ENCODE assay signal across 11 mouse cellular contexts in the genomic region with DNA sequence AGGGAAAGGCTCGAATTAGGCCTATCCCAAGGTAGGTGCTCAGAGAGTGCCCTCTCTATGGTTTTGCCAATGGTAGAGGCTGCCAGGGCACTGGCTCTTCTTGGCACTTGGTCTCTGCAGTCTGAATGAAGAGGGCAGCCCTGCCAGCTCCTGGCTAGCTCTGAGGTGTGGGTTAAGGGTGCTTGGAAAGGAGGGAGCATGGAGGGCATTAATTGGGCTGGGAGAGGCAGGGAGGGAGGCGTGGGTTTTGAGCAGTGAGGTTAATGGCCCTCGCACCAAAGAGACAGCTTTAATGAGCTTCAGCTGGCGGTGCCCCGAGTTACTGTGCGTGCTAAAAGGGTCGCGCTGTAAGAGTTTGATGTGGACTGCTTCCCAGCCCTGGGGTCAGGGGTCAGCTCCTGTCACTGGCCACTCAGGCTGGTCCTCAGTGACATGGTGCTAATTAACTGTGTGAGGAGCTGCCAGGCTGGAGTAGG. TPM values are rescaled to one million over a fixed set of nuclear protein-coding genes. Genes with fewer than 3 reads are reported as not detected.
A peak's percentile ranks its signal among the peaks of the same experiment; 100 is the strongest.
DNase-seq lines count a peak whose midpoint lies in the region; ATAC-seq and TF ChIP-seq lines count a peak whose summit lies in the region.
"Had no signal": no experiment of that assay in that cellular context is flagged by ENCODE, and none has a peak within 500 bp of the region (broad histone marks: within the 10 kb centered on the region; RNA-seq: fewer than 3 reads in every experiment).

No protein-coding gene starts in this region.

- no peak overlapping the region for H3K4me3 ChIP-seq in neural tube, embryonic 15.5 days (replicated peaks)
- no peak overlapping the region for H3K4me3 ChIP-seq in midbrain, postnatal 0 days (ENCODE audit: low read depth, low read length)
- H3K4me3 ChIP-seq: embryonic facial prominence, embryonic 15.5 days; limb, embryonic 13.5 days; megakaryocyte, embryonic 14.5 days had no signal

- peaks cover 2% of the 10 kb centered on the region; the same call in 1 of the 2 replicates for H3K36me3 ChIP-seq in neural tube, embryonic 15.5 days
- peaks cover 4% of the 10 kb centered on the region for H3K36me3 ChIP-seq in midbrain, postnatal 0 days (ENCODE audit: insufficient read depth, low read length)

- ATAC-seq in neural tube, embryonic 15.5 days (ENCODE audit: low FRiP score) = peak; percentile 26; the same call in 1 of the 2 replicates
- ATAC-seq in midbrain, postnatal 0 days (ENCODE audit: low FRiP score) = no peak
- ATAC-seq in activated CD4-positive, CD25-positive, alpha-beta regulatory T cell, adult 4 months = no peak

- H3K27ac ChIP-seq in neural tube, embryonic 15.5 days (replicated peaks) = no peak overlapping the region
- no peak overlapping the region for H3K27ac ChIP-seq in midbrain, postnatal 0 days (ENCODE audit: low read depth, low read length)
- H3K27ac ChIP-seq: embryonic facial prominence, embryonic 15.5 days; limb, embryonic 13.5 days had no signal

- H3K27me3 ChIP-seq in neural tube, embryonic 15.5 days (replicated peaks) = no peaks in the 10 kb centered on the region
- no peaks in the 10 kb centered on the region for H3K27me3 ChIP-seq in midbrain, postnatal 0 days (ENCODE audit: insufficient read depth, low read length)
- H3K27me3 ChIP-seq: embryonic facial prominence, embryonic 15.5 days; limb, embryonic 13.5 days; megakaryocyte, embryonic 14.5 days had no signal

- no peak overlapping the region for H3K9ac ChIP-seq in neural tube, embryonic 15.5 days (replicated peaks)
- H3K9ac ChIP-seq in midbrain, postnatal 0 days (replicated peaks; ENCODE audit: low read length, poor library complexity, severe bottlenecking) = no peak overlapping the region
- H3K9ac ChIP-seq: embryonic facial prominence, embryonic 15.5 days; limb, embryonic 13.5 days had no signal

- 27% methylated on average over 8 of the region's 8 CpGs for WGBS in neural tube, embryonic 15.5 days
- WGBS in midbrain, postnatal 0 days = 32% methylated on average over 8 of the region's 8 CpGs

- TF ChIP-seq CTCF in midbrain, postnatal 0 days (IDR thresholded peaks at IDR 0.05) = no peak

- no peaks in the 10 kb centered on the region for H3K9me3 ChIP-seq in neural tube, embryonic 15.5 days (replicated peaks)
- no peaks in the 10 kb centered on the region for H3K9me3 ChIP-seq in midbrain, postnatal 0 days (ENCODE audit: low read length)
- H3K9me3 ChIP-seq: embryonic facial prominence, embryonic 15.5 days; limb, embryonic 13.5 days; megakaryocyte, embryonic 14.5 days had no signal

- peak; percentile 53 to 63 for DNase-seq in cerebellum, postnatal 25 days
- no peak for DNase-seq in cerebellum, postnatal 4 days (ENCODE audit: low spot score in 2 of 2)
- no peak for DNase-seq in neural tube, embryonic 10.5 days (ENCODE audit: extremely low spot score, low spot score)
- peak; percentile 26 to 61 for DNase-seq in frontal cortex, postnatal 36 days (ENCODE audit: low spot score in 2 of 2)
- peak; percentile 67 for DNase-seq in midbrain, postnatal 0 days (ENCODE audit: low spot score)
- DNase-seq in T-cell, adult 2 months (ENCODE audit: low spot score) = no peak

- H3K4me1 ChIP-seq in neural tube, embryonic 15.5 days = peaks cover 36% of the 10 kb centered on the region
- H3K4me1 ChIP-seq in midbrain, postnatal 0 days (ENCODE audit: insufficient read depth, low read length) = peaks cover 15% of the 10 kb centered on the region

- H3K4me2 ChIP-seq in neural tube, embryonic 15.5 days = no peak overlapping the region
- H3K4me2 ChIP-seq in midbrain, postnatal 0 days (ENCODE audit: low read depth, low read length, poor library complexity, severe bottlenecking) = no peak overlapping the region
- H3K4me2 ChIP-seq: embryonic facial prominence, embryonic 15.5 days; limb, embryonic 13.5 days had no signal

RNA-seq across cellular contexts. Expression of gene Dmap1, which starts 30.4 kb away (rescaled TPM):
- polyA plus RNA-seq in neural tube, embryonic 15.5 days (2015; fragmentation: Nextera tagmentation; extraction: Ambion mirVana) = 70.7 and 73.1 TPM in 2 replicates
- total RNA-seq in midbrain, postnatal 0 days (2014; rRNA removed) = 62.6 and 69.5 TPM in 2 replicates
- polyA plus RNA-seq in midbrain, postnatal 0 days (2015; fragmentation: Nextera tagmentation; extraction: Ambion mirVana) = 89.7 and 95.1 TPM in 2 replicates
- 10 to 100 TPM; 21.4 to 24.9 TPM for polyA plus RNA-seq in activated CD4-positive, CD25-positive, alpha-beta regulatory T cell, adult 4 months (2017; shearing (Covaris generic))

Comparison
In these comparisons a context has a peak if more than half of its experiments do, and no peak if none do; other contexts are left out.
1. DNase-seq: peak in cerebellum, postnatal 25 days (2 of 2), frontal cortex, postnatal 36 days (2 of 2) and midbrain, postnatal 0 days (single experiment); none in cerebellum, postnatal 4 days (0 of 2), neural tube, embryonic 10.5 days (single experiment) and T-cell, adult 2 months (single experiment).